Mouse (Mus musculus) heart, postnatal 25 days (tissue): ENCODE data around the gene Agpat4. TPM values are rescaled to one million over a fixed set of nuclear protein-coding genes. Genes with fewer than 3 reads are reported as not detected.

Source experiments
- DNase-seq: peaks from one replicate; pipeline ENCODE4 v3.0.0; 2022; ENCODE audit warnings: low spot score
- intact Hi-C: fragments of 180-260 bp; cut with DNase I; formaldehyde crosslinking; loops from one replicate; pipeline ENCODE4 v1.15.1; 2025
- total RNA-seq, 2 experiments: library from RNA; stranded (reverse); gene quantifications; 2 replicates each; pipeline ENCODE4 v1.2.3; 2021

The Agpat4 gene
- total RNA-seq, 2 experiments from 2014 or later: 4.5 to 5.1 TPM

DNA sequence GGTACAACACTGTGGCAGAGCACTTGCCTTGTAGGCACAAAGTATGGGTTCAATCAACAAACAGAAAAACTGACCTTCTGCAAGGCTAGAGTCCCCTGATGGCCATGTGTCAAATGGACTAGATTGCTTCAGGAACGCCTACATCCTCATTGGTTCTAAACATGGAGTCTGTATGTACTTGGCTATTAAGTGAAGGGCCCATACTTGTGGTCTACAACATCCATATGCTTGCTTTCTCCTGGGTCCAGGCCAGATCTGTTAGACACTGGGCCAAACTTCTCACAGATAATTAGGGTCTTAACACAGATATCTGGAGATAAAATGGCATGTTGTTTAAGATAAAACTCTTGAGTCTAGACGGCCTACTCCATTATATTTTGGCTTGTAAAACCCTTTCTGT, 61.3 kb downstream of the Agpat4 start:
- intact Hi-C loops: no loop called here
- no peak for DNase-seq

DNA sequence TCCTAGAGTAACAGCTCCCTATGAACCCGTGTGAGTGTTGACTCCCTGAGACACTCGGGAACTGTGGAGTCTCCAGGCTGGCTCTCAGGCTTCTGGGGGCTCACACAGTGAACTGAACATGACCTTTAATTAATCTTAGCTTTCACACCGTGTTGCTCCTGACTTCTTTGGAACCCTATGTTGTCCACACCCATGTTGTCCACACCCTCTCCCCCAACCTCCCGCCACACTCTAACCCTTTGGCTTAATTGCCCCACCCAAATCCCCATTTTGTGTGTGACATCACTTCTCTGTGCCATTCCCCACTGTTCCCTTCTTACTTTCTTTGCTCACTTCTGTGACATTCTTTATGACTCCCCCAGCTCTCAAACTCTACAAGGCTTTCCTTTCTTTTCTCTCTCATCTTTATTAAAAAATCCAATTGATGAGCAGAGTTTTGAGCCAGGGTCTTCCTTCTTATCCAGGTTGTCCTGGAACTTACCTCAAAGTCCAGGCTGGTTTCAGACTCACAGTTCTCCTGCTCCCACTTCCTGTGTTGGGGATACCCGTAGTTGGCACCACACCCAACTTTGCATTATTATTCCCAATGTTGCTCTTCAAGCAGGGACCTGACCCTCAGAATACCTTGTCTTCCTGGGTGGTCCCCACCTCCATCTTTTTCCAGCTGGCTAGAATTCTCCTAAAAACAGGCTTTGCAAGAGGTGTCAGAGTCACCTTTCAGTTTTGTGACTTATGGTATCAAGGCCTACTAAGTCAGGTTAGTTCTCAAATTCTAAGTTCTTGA, 64.4 kb downstream of the Agpat4 start:
- no peak for DNase-seq
- intact Hi-C loops: no loop called here

- DNase-seq: no peak
- intact Hi-C loops: no loop called here
These were observed 65.8 kb downstream of the Agpat4 start for GRCm38 (mm10) chr17:12184283-12184682.

- intact Hi-C loops: no loop called here
- DNase-seq: no peak
These were observed 67.4 kb downstream of the Agpat4 start for GRCm38 (mm10) chr17:12185855-12186254.

- intact Hi-C loops: no loop called here
- no peak for DNase-seq
These were observed 67.8 kb downstream of the Agpat4 start for GRCm38 (mm10) chr17:12186341-12186740.

DNA sequence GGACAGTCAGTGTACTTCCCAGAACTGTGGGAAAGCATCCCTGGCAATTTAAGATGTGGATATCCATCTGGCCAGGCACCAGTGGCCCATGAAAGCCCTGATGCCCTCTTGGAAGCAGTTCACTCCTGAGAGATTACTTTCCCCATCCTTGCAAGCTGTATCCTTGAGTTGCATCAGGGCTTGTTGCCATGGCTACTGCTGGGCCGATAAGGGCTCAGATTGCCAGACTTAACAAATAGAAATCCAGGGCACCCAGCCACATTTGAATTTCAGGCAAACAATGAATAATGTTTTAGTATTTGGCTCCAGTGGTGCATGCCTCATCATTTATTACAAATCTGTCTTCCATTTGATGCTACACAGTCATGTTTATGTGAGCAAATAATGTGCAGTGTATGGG, 69.3 kb downstream of the Agpat4 start:
- intact Hi-C loops: no loop called here
- peak; percentile 17 for DNase-seq

DNA sequence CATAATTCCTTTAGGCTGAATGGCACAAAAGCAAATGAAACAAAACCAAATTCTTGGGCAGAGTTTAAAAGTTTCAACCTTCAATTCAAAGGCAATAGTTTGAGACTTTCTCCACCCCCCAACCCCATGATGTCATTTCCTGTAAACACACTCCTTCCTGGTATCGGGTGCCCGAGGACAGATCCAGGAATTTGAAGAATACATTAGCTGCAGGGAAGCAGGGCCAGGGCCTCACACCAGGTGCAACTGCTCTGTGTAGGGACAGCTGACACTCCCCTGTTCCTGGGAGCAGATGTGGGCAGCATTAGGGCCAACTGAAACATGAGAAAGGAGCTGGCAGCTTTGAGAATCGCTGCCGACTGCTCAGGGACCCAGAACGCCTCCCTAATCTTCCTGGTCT, 76.6 kb downstream of the Agpat4 start:
- no peak for DNase-seq
- intact Hi-C loops: no loop called here

DNA sequence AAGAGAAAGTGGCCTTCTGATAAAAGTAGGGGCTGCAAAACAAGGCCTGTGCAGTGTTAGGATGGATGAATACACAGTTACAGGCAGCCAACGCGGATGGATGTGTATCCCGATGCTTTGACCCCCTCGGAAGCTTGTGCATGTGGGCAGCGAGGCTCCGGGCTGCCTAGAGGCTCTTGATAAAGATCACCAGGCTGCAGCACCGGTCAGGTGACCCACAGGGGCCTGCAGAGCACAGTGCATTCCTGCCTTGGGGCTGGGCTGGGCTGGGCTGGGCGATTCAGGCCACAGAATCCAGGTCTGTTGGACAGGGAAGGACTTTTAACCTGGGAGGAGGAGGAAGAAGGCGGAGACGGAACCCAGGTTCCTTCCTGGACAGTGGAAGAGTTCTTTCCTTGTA, 77.1 kb downstream of the Agpat4 start:
- no peak for DNase-seq
- intact Hi-C loops: no loop called here

GRCm38 (mm10) chr17:12199933-12200332, 81.4 kb downstream of the Agpat4 start:
- intact Hi-C loops: no loop called here
- DNase-seq: no peak

DNA sequence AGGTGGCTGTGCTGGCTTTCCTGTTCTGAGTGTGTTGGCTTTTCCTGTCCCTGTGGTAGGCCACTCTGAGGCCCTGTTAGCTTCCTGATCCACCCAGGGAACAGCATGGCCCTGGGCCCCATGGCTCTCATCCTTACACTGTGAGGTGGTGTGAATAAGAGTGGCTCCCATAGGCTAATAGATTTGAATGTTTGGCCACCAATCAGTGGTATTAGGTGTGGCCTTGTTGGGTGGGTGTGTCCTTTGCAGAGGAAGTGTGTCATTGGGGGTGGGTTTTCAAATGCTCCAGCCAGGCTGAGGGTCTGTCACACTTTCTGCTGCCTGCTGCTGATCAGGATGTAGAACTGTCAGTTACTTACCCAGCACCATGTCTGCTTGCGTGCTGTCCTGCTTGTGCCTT, 82.6 kb downstream of the Agpat4 start:
- intact Hi-C loops: no loop called here

GRCm38 (mm10) chr17:12203414-12203897, 85.0 kb downstream of the Agpat4 start:
- intact Hi-C loops: no loop called here
- DNase-seq: no peak

More for the DNA sequence above, 82.6 kb downstream of the Agpat4 start:
- no peak for DNase-seq

GRCm38 (mm10) chr17:12204246-12204645, 85.7 kb downstream of the Agpat4 start:
- DNase-seq: no peak
- intact Hi-C loops: no loop called here

DNA sequence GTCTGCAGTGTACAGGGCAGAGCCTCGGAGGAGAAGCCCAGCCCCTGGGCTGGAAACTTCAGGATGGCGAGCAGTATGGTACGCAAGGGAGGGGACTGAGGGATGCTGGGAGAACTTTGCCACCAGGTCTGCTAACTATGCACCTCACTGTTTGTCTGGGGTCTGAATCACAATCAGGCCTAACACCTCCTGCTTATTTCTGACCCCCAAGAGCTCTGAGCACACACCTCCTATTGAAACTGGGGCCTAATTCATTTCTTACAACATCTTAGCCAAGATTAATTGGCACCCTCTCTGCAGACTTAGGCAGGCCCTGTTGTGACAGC, 86.1 kb downstream of the Agpat4 start:
- no peak for DNase-seq

GRCm38 (mm10) chr17:12205015-12205693, 86.7 kb downstream of the Agpat4 start:
- intact Hi-C loops: loop anchor here (5.0 kb wide), 1 partner anchor 88 kb away; the partner anchor contains the start of gene Agpat4
- DNase-seq: no peak

More for the DNA sequence above, 86.1 kb downstream of the Agpat4 start:
- intact Hi-C loops: loop anchor here (5.0 kb wide), 1 partner anchor 87 kb away; the partner anchor contains the start of gene Agpat4

DNA sequence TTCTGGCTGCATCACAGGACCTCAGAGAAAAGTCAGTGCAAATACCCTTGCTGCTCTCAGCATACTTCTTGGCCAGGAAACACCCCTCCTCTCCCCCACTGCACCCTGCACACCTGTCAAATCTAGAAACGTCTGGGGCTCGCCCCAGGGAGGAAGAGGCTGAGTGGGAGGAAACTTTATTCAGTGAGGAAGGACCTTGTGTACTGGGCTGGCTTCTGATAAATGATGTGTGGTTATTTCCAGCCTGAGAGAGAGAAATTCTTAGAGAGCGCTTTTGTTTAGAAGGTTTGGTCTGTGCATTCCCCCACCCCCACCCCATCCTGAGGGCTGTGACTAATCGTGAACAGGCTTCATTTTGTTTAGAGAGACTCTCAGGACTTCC, 87.2 kb downstream of the Agpat4 start:
- no peak for DNase-seq
- intact Hi-C loops: loop anchor here (5.0 kb wide), 1 partner anchor 88 kb away; the partner anchor contains the start of gene Agpat4

DNA sequence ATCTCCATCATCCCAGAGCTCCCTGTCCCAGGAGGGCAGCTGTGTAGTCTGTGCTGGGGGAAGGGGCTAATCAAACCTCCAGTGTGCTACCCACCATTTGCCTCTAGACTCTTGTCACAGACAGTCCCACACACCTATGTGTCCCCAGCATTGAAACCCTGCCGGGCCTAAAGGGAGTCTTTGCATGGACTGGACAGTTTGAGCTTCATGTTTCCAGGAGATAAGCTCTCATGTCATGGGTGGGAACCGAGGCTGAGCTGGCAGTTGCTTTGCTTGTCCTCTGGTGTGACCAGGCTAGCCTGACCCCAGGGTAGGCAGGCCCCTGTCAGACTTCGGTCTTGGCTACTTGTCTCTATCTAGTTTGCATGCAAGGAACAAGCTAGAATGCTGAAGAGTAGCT, 87.7 kb downstream of the Agpat4 start:
- DNase-seq: no peak
- intact Hi-C loops: loop anchor here (5.0 kb wide), 1 partner anchor 89 kb away; the partner anchor contains the start of gene Agpat4

DNA sequence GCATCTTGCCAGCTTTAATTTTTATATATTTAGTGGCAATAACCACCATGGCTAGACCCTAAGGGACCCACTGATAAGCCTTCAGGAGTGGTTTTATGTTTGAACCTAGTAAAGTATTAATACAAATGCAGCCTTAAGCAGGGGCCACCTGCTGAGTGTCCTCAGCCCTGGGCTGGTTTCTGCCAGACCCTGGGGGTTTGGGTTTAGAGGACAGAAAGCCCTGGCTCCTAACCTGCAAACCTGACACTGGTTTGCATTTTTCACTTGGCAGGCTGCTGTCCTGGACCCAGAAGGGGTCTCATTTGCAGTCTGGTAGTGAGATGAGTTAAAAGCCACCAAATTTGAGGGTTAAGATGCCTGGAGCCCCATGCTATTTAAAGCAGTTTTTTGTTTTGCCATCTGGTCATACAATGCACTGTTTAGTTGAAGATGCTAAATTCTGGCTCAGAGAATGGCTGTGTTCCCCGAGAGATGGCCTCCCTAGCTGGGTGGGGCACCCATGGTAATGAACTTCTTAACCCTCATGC, 88.6 kb downstream of the Agpat4 start:
- DNase-seq: no peak
- intact Hi-C loops: loop anchor here (5.0 kb wide), 1 partner anchor 90 kb away; the partner anchor contains the start of gene Agpat4

DNA sequence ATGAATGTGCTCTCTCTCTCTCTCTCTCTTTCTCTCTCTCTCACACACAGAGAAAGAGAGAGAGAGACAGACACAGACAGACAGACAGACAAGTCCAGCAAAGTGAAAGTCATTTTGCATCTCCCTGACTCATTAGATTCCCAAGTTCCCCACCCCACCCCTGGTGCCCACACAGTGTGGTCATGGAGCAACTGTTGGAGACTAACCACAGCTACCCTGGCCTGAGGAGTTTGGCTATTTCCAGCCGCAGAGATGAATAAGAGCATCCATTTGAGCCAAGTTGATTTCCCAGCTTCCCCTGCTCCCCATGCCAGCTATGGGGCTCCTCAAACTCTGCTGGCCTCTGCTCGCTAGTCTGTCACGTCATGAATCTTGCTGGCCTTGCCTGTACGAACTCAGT, 91.0 kb downstream of the Agpat4 start:
- DNase-seq: no peak
- intact Hi-C loops: loop anchor here (5.0 kb wide), 1 partner anchor 92 kb away; the partner anchor contains the start of gene Agpat4

- peak; percentile 46 for DNase-seq
- intact Hi-C loops: loop anchor here (1.0 to 5.0 kb wide), 2 partner anchors 108 to 171 kb away; no protein-coding TSS in a partner anchor
These were observed 92.1 kb downstream of the Agpat4 start for GRCm38 (mm10) chr17:12210544-12211132.

DNA sequence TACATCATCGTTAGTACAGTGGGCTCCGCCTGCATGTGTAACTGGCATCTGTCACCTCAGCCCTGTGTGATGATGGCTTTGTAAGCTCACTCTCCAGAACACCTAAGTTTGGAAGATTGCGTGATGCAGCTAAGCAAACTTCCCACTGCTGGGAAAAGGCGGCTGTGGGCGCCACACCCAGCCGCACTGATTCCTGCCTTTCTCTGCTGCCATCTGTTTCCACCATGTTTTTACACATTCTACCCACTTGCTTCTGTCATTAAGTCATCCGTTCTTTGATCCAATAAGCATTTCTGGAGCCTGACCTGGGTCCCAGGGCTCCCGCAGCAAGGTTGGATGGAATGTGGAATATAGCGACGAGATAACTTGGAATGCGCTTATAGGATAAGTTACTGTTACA, 93.4 kb downstream of the Agpat4 start:
- intact Hi-C loops: loop anchor here (5.0 kb wide), 1 partner anchor 110 kb away; no protein-coding TSS in a partner anchor
- DNase-seq: no peak
